Mouse (Mus musculus): ENCODE measurements around the gene 4930558K02Rik. TPM values are rescaled to one million over a fixed set of nuclear protein-coding genes. Genes with fewer than 3 reads are reported as not detected.

The 4930558K02Rik gene
- polyA plus RNA-seq, 1 experiment: not detected

- Histone ChIP-seq H3K4me3 (replicated peaks; ENCODE audit: control insufficient read depth, low read depth, low read length) (no peak overlapping the region), H3K4me1 (ENCODE audit: control insufficient read depth, insufficient read depth, low read length) (peaks cover 1% of the 10 kb centered on the region; the same call in 1 of the 2 replicates), H3K27ac (ENCODE audit: control insufficient read depth, insufficient read depth, low read depth, low read length, poor library complexity) (no peak overlapping the region)
- TF ChIP-seq POLR2A (IDR thresholded peaks at IDR 0.05; ENCODE audit: borderline replicate concordance, control insufficient read depth, low read depth, low read length) (no peak), CTCF (IDR thresholded peaks at IDR 0.05; ENCODE audit: control insufficient read depth, insufficient read depth, low read length) (no peak)
- 46% methylated on average over 4 of the region's 4 CpGs for WGBS
Observed at GRCm38 (mm10) chr1:161912940-161913647, 66.3 kb downstream of the 4930558K02Rik start.

DNA sequence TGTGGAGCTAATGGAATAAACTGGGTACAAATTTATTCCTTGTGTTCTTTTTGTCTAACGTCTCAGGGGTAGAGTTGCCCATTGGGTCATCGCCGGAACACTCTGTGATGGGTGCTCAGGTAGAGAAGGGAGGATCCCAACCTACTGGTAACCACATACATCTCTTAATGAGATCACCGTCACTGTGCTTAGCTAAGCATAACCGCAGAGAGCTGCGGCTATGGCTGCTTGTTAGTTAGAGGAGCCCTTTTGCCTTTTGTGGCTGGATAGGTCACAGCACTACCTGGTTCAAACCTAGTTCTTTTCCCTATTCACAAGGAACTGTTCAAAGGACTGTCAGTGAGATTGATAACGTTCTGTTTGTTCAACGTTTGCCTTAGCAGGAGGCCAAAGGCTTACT lies 70.4 kb downstream of the 4930558K02Rik start:
- Histone ChIP-seq H3K27ac (ENCODE audit: control insufficient read depth, insufficient read depth, low read depth, low read length, poor library complexity) (no peak overlapping the region), H3K4me1 (ENCODE audit: control insufficient read depth, insufficient read depth, low read length) (peaks cover 1% of the 10 kb centered on the region; the same call in 1 of the 2 replicates), H3K4me3 (replicated peaks; ENCODE audit: control insufficient read depth, low read depth, low read length) (no peak overlapping the region)
- TF ChIP-seq CTCF (IDR thresholded peaks at IDR 0.05; ENCODE audit: control insufficient read depth, insufficient read depth, low read length) (no peak), POLR2A (IDR thresholded peaks at IDR 0.05; ENCODE audit: borderline replicate concordance, control insufficient read depth, low read depth, low read length) (no peak)
- 84% methylated on average over 8 of the region's 8 CpGs for WGBS

DNA sequence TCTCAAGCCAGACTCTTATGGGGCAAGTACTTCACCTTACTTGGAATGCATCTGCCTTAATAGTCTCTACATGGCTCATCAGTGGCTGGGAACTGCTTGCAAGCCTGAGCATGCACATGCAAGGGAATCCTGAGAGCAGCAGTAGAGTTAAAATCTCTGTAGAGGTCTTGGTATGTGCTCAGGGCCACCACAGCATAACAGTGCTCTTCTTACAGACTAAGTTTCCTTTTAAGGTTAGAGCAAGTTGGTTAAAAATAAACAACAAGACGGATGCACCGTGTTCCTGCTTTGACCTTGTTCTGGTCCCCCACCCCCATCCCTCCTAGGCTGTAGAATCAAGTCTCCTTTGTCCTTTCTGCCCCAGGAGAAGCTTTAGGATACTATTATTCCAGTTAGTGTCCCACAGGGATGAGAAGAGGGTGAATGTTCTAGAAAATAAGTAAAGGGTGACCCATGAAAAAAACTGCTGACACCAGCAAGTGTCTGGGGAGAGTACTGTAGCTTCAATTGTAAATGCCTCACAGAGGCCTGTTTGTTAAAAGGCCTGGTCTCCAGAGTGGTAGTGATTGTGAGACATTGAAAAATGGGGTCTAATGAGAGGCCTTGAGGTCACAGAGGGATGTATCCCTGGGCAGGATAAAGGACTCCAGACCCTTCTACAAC lies 71.5 kb downstream of the 4930558K02Rik start:
- no peak overlapping the region for H3K27ac ChIP-seq (ENCODE audit: control insufficient read depth, insufficient read depth, low read depth, low read length, poor library complexity)
- TF ChIP-seq POLR2A (IDR thresholded peaks at IDR 0.05; ENCODE audit: borderline replicate concordance, control insufficient read depth, low read depth, low read length): no peak
- no peak for TF ChIP-seq CTCF (IDR thresholded peaks at IDR 0.05; ENCODE audit: control insufficient read depth, insufficient read depth, low read length)
- H3K4me3 ChIP-seq (replicated peaks; ENCODE audit: control insufficient read depth, low read depth, low read length): no peak overlapping the region
- H3K4me1 ChIP-seq (ENCODE audit: control insufficient read depth, insufficient read depth, low read length): no peaks in the 10 kb centered on the region; the same call in 1 of the 2 replicates
- WGBS: 13% methylated on average over 2 of the region's 2 CpGs

DNA sequence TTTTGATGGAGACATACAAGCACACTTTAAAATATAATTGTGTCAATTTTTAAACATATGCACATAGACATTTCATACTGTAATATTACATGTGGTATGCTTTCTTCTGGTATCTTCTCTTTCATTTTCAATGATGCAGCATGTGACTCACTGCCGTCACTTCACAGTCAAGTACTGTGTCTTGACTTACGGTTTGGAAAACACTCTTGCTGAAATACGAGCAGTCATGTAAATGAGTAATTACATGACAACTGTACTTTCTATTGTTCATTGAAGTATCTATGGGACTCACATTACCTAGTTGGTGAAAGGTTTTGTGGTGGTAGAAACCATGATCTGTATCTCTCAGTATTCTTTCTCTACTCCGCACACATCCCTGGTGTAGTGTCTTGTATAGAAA lies 72.3 kb downstream of the 4930558K02Rik start:
- H3K4me3 ChIP-seq (replicated peaks; ENCODE audit: control insufficient read depth, low read depth, low read length): no peak overlapping the region
- no peaks in the 10 kb centered on the region; the same call in 1 of the 2 replicates for H3K4me1 ChIP-seq (ENCODE audit: control insufficient read depth, insufficient read depth, low read length)
- H3K27ac ChIP-seq (ENCODE audit: control insufficient read depth, insufficient read depth, low read depth, low read length, poor library complexity): no peak overlapping the region
- WGBS: 83% methylated on average over 4 of the region's 4 CpGs
- TF ChIP-seq CTCF (IDR thresholded peaks at IDR 0.05; ENCODE audit: control insufficient read depth, insufficient read depth, low read length) (no peak), POLR2A (IDR thresholded peaks at IDR 0.05; ENCODE audit: borderline replicate concordance, control insufficient read depth, low read depth, low read length) (no peak)

DNA sequence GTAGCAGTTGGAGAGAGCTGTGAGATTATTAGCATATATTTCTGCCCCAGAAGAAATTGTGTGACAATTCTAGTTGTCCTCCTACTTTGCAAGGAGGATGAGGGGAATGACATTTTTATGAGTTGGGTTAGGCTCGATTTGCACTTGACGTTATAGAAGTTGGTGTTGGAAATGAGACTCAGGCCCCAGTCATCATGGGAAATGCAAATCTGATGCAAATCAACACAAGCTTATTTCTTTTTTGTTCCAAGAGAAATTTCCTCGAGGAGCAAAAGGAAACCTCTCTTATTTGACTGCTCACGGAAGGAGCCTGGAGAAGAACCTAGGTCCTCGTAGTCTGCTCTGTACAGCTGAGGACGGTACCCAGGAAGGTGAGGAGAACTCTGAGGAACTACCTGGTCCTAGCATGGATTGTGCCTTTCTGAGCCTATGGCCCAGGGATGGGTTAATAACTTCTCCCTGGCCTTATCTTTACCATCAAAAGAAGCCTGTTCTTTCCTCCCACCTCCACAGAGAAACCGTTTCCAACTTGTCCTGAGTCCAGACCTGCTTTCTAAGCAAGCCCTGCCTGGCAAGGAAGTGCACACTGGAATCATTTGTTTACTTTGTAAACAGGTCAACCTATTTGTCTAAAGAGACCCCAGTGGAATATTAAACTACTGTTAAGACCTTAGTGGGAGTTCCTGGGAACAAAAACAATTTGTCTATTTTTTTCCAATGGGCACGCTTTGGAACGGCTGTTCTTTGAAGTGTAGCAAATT lies 76.6 kb downstream of the 4930558K02Rik start:
- 76% methylated on average over 9 of the region's 9 CpGs for WGBS
- TF ChIP-seq CTCF (IDR thresholded peaks at IDR 0.05; ENCODE audit: control insufficient read depth, insufficient read depth, low read length) (no peak), POLR2A (IDR thresholded peaks at IDR 0.05; ENCODE audit: borderline replicate concordance, control insufficient read depth, low read depth, low read length) (no peak)
- Histone ChIP-seq H3K27ac (ENCODE audit: control insufficient read depth, insufficient read depth, low read depth, low read length, poor library complexity) (no peak overlapping the region), H3K4me1 (ENCODE audit: control insufficient read depth, insufficient read depth, low read length) (no peaks in the 10 kb centered on the region; the same call in 1 of the 2 replicates), H3K4me3 (replicated peaks; ENCODE audit: control insufficient read depth, low read depth, low read length) (no peak overlapping the region)

- H3K4me1 ChIP-seq (ENCODE audit: control insufficient read depth, insufficient read depth, low read length): peaks cover 3% of the 10 kb centered on the region
- WGBS: 45% methylated on average over 2 of the region's 2 CpGs
- H3K27ac ChIP-seq (ENCODE audit: control insufficient read depth, insufficient read depth, low read depth, low read length, poor library complexity): no peak overlapping the region
- no peak for TF ChIP-seq POLR2A (IDR thresholded peaks at IDR 0.05; ENCODE audit: borderline replicate concordance, control insufficient read depth, low read depth, low read length)
- TF ChIP-seq CTCF (IDR thresholded peaks at IDR 0.05; ENCODE audit: control insufficient read depth, insufficient read depth, low read length): no peak
- no peak overlapping the region for H3K4me3 ChIP-seq (replicated peaks; ENCODE audit: control insufficient read depth, low read depth, low read length)
Observed at GRCm38 (mm10) chr1:161900129-161900528, 79.3 kb downstream of the 4930558K02Rik start.

DNA sequence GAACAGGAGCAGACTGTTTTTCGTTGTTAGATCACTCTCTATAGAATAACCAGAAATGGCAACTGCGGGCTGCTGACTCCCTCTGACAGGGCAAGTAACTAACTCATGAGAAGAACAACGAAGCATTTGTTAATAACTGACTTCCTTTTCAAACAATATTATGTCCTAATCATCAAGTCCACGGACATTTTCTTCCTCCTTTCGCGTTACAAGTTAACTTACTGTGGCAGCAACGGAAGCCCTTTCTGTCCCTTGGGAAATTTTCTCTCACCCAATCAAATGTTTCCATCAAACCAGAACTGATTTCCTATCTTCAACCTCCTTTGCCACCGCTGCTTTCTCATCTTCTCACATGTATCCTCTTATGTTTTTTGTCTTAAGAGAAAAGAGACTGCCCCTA lies 82.2 kb downstream of the 4930558K02Rik start:
- Histone ChIP-seq H3K4me1 (ENCODE audit: control insufficient read depth, insufficient read depth, low read length) (peaks cover 10% of the 10 kb centered on the region), H3K4me3 (replicated peaks; ENCODE audit: control insufficient read depth, low read depth, low read length) (no peak overlapping the region), H3K27ac (ENCODE audit: control insufficient read depth, insufficient read depth, low read depth, low read length, poor library complexity) (no peak overlapping the region; the same call in 1 of the 2 replicates)
- 28% methylated on average over 8 of the region's 8 CpGs for WGBS
- TF ChIP-seq POLR2A (IDR thresholded peaks at IDR 0.05; ENCODE audit: borderline replicate concordance, control insufficient read depth, low read depth, low read length) (no peak), CTCF (IDR thresholded peaks at IDR 0.05; ENCODE audit: control insufficient read depth, insufficient read depth, low read length) (no peak)

- 41% methylated on average over 10 of the region's 10 CpGs for WGBS
- peaks cover 10% of the 10 kb centered on the region for H3K4me1 ChIP-seq (ENCODE audit: control insufficient read depth, insufficient read depth, low read length)
- peak overlapping the region; percentile 17; the same call in 1 of the 2 replicates for H3K27ac ChIP-seq (ENCODE audit: control insufficient read depth, insufficient read depth, low read depth, low read length, poor library complexity)
- TF ChIP-seq POLR2A (IDR thresholded peaks at IDR 0.05; ENCODE audit: borderline replicate concordance, control insufficient read depth, low read depth, low read length) (no peak), CTCF (IDR thresholded peaks at IDR 0.05; ENCODE audit: control insufficient read depth, insufficient read depth, low read length) (no peak)
- H3K4me3 ChIP-seq (replicated peaks; ENCODE audit: control insufficient read depth, low read depth, low read length): no peak overlapping the region
Observed at GRCm38 (mm10) chr1:161896130-161896529, 83.3 kb downstream of the 4930558K02Rik start.
